Mouse (Mus musculus) CH12F3 (cell line): ENCODE data around the gene Kif18b.

Experiments used
- in situ Hi-C: fragments of 300-500 bp; cut with MboI; formaldehyde crosslinking; loops from 2 replicates; pipeline ENCODE4 v1.14.3; 2020; ENCODE audit warnings: low sequenced_read_pairs

Gene Kif18b

DNA sequence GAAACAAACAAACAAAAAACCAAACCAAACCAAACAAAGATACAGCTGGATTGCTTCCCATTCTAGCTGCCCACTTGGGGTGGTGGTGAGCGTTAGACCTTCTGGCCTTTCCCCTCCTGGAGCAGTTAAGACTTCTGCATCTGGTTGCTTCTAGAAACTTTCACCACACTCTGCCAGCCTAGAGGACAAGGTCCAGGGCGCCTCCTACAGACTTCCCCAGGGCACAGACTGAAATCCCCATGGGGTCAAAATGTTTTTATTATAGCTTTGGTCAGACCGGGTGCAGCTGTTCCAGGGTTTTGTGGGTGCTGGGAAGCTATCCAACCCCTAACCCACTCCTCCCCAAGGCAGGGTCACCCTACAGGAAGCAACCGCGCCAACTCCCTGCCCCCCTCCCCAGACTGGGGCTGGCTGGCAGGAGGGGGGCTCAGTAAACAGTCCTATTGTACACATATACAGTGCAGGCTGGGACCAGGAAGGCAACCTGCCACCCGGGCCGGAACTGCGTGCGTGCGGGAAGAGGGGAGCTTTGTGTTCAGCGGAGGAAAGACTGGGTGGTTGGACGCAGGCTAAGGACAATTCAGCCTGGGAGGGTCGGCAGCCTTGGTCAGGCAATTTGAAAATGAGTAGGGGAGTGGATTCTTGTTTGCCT, 14.2 kb upstream of the Kif18b start:
- in situ Hi-C loops: no loop called here

DNA sequence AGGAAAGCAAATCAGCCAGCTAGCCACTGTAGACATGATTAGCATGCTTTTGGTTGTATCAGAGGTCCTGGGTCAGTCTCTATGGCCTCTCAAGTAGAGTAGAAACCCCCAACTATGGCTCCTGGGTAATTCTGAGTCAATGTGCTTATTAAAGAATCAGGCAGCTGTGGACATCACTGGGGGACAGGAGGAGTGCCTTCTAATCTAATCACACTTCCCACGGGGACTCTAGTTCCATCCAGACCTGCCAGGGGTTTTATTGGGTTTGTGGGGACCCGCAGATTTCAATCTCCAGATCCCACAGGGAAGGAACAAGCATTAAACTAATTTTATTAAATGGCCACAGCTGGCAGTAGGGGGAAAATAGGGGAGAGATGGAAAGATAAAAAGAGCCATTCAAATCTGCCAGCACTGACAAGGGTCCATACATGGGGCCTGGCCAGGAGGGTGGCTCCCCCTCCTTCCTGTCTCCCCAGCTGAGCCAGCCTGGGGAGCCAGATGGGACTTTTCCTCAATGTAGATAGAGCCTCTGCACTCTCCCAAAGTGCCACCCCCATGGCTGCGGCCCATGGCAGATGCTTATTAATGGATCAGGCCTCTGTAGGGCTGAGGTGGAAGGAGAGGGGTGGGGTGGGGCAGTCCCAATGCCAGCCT, 12.7 kb upstream of the Kif18b start:
- in situ Hi-C loops: no loop called here

DNA sequence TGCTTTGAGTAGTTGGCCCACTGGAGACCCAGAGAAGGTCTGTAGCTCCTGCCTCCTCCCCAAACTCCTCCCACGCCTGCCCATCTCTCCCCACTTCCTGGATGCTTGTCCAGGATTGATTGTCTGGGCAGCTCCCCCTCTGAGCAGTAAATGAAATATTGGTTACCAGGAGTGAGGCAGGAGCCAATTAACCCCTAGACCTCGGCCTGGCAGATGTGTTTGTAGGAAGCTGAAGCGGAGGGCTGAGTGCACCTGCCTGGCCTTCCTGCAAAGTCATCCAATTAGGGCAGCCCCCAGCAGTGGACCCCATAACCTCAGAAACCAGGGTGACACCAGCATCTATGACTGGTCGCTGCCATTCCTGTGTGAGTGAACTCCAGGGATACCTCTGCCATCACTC, 11.3 kb upstream of the Kif18b start:
- in situ Hi-C loops: no loop called here

DNA sequence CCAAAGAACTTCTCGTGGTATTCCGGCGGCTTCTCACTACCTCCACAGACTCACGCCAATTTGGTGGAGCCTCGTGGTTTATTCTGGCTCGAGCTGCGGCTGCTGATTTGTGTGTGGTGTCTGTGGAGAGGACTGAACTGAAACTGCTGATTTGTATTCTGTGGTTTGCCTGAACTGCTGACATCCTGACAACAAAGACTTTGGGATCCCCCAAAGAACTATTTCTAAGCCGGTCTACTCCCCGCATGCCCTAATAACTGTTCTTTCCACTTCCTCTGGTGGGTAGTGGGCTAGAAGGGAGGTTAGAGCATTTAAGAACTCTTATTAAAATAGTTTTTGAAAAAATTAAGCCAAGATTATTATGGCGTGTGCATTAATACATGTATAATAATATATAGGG, 5.7 kb upstream of the Kif18b start:
- in situ Hi-C loops: no loop called here

- in situ Hi-C loops: no loop called here
Observed at GRCm38 (mm10) chr11:102925351-102925717, 410 bp upstream of the Kif18b start.

GRCm38 (mm10) chr11:102921491-102921890, 3.4 kb downstream of the Kif18b start:
- in situ Hi-C loops: no loop called here

- in situ Hi-C loops: no loop called here
Observed at GRCm38 (mm10) chr11:102918077-102918476, 6.8 kb downstream of the Kif18b start.

DNA sequence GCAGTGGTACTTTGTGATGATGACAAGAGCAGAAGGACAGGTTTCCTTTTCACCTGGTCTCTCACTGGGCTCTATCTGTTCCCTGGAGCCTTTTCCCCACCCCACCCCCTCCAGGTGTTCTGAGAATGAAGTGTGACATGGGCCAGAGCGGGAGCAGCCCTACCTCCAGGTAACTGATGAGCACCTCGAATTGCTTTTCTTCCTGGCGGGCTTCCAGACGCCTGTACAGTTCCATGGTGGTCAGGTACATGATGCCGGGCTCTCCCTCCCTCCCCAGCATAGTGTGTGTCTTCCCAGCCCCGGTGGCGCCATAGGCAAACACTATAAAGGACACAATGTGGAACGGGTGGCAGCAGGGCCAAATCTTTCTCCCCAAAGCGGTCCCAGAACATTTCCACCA, 9.5 kb downstream of the Kif18b start:
- in situ Hi-C loops: no loop called here

- in situ Hi-C loops: no loop called here
Observed at GRCm38 (mm10) chr11:102911376-102911775, 13.5 kb downstream of the Kif18b start.

- in situ Hi-C loops: no loop called here
Observed at GRCm38 (mm10) chr11:102903654-102904053, 21.3 kb downstream of the Kif18b start.

GRCm38 (mm10) chr11:102902107-102902506, 22.8 kb downstream of the Kif18b start:
- in situ Hi-C loops: no loop called here

- in situ Hi-C loops: no loop called here
Observed at GRCm38 (mm10) chr11:102901199-102901598, 23.7 kb downstream of the Kif18b start.

DNA sequence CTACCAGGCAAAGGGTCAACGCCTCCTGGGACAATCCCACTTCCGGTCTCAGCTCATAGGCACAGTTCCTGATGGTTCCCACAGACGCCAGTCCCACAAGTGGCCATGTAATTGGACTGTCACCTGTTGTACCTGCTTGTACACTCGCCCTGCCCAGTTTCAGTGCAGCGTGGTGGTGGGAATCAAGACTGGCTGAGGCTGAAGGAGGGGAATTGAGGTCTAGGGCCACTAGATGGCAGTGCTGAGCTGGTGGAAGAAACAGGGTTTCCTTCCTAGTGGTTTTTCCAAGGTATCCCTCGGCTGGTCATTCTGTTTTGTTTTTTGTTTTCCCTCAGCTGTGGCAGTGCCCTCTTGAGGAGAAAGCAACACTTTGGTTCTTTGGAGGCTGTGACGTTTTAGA, 24.2 kb downstream of the Kif18b start, which contains the start of gene Gfap:
Gene Gfap (minus strand): TSS at position 150 of the 400 bp plus-strand sequence.
- in situ Hi-C loops: no loop called here

DNA sequence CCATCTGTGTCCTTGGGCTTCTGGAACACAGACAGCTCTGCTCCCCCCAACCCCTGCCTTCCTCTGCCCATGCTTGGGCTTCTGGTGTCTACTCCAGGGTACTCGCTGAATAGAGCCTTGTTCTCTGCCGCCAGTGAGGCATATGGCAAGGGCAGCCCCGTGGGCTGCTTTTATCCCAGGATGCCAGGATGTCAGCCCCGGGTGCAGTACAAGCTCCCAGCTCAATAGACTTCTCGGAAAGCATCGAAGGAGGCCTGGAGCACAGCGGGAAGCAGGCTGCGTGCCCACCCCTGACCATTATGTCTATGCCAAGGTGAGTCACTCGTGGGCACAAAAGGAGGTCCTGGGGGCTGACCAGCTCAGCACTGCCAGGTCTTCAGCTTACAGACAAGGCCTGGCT, 26.5 kb downstream of the Kif18b start:
- in situ Hi-C loops: loop anchor here (5.0 kb wide), 1 partner anchor 94 kb away; no protein-coding TSS in a partner anchor

- in situ Hi-C loops: loop anchor here (5.0 kb wide), 1 partner anchor 96 kb away; no protein-coding TSS in a partner anchor
Observed at GRCm38 (mm10) chr11:102896641-102897040, 28.3 kb downstream of the Kif18b start.

- in situ Hi-C loops: loop anchor here (5.0 kb wide), 1 partner anchor 97 kb away; no protein-coding TSS in a partner anchor
Observed at GRCm38 (mm10) chr11:102895779-102896178, 29.1 kb downstream of the Kif18b start.

DNA sequence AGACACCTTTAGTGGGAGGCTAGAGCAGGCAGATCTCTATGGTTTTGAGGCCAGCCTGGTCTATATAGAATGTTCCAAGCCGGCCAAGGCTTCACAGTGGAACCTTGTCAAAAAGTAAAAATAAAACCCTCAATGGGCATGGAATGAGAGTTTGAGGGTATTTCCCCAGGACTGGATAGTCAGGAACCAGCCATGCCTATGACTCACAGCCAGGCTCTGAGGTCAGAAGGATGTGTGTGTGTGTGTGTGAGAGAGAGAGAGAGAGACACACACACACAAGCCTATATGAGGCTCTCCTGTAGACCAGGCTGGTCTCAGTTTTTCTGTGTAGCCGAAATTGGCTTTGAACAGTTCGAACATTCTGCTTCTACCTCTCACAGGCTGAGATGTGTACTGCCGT, 30.2 kb downstream of the Kif18b start:
- in situ Hi-C loops: loop anchor here (5.0 kb wide), 1 partner anchor 98 kb away; no protein-coding TSS in a partner anchor

DNA sequence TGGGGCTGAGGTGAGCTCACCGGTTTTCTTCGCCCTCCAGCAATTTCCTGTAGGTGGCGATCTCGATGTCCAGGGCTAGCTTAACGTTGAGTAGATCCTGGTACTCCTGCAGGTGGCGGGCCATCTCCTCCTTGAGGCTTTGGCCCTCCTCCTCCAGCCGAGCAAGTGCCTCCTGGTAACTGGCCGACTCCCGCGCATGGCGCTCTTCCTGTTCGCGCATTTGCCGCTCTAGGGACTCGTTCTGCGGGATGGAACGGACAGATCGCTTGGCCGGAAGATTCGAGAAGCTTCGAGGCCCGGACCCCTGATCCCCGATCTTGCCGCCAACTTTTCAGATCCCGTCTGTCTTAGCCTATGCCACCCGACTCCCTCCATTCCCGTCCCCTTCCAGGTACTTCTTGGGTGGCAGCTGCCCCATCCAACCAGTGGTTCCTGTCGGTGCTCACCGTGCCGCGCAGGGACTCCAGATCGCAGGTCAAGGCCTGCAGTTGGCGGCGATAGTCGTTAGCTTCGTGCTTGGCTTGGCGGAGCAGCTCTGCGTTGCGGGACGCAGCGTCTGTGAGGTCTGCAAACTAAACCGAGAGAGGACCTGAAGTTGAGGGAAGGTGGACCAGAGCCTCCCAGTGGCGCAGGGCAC, 31.8 kb downstream of the Kif18b start:
- in situ Hi-C loops: no loop called here

DNA sequence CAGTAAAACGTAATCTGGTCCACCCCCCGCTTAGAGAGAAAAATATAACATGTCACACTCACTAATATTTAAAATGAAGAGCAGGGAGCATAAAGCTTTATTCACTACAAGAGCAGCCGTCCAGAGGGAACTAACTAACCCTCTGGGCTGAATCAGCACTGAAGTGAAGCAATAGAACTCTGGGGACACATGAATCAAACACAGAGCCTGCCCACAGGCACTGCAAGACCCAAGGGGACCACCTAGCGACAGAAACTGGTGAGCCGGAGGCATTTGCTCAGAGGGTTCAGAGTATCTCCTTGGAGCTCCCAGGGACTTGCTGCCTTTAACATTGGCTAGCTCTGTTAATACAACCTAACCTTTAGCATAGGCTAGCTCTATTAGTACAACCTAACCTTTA, 34.8 kb downstream of the Kif18b start:
- in situ Hi-C loops: no loop called here

- in situ Hi-C loops: no loop called here
Observed at GRCm38 (mm10) chr11:102888135-102888534, 36.8 kb downstream of the Kif18b start.

DNA sequence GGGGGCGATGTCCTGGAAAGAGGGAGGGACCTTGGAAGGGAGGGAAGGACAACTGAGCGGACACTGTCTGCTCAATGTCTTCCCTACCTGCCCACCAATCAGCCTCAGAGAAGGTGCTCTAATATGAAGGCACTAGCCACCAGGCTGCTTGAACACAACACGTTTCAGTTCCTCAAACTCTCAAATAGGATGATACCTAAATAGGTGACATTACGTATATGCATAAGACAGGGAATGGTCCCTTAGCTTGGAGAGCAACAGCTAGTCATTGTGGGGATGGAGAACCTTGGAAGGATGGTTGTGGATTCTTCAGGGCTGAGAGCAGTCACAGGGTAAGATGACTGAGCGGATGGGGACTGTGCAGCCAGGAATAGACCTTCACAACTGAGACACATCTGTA, 37.5 kb downstream of the Kif18b start:
- in situ Hi-C loops: no loop called here

DNA sequence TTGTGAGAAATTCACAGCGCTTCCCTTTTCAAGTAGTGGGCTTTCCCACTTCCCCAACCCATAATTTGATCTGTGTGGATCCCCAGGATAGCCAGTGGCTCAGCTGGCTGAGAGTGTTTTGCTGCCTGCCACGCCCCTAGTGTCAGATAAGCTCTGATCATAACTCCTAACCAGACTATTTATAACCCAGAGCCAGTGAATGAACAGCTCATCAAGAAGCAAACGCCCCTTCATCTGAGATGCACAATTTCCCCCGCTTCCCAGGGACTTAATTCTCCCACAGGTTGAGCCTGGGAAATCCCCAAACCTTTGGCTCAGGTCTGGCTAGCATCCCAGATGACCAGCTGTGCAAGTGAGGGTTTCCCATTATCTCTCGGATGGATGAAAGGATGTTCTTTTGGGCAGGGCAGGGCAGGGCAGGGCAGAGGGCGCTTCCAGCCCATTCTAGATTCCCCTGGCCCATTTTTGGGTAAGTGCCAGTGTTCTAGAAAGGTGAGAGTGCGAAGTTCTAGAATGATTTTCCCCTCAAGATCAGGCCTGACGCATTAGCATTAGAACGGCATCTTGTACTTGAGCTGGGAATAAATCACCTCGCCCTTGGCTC, 40.2 kb downstream of the Kif18b start, which contains the start of gene Fam187a:
Gene Fam187a (plus strand): TSS at position 554 of the 604 bp plus-strand sequence.
- in situ Hi-C loops: no loop called here
